Mouse (Mus musculus) limb, embryonic 12.5 days (tissue): ENCODE data around the gene Ppp1r3c. TPM values are rescaled to one million over a fixed set of nuclear protein-coding genes. Genes with fewer than 3 reads are reported as not detected.

Experiments used
- polyA plus RNA-seq: library from polyadenylated mRNA; unstranded; fragments of >200 nt; fragmentation: Nextera tagmentation; extraction: Ambion mirVana; gene quantifications from 2 replicates; pipeline ENCODE4 v1.2.1, GENCODE M21; 2016

The Ppp1r3c gene
- polyA plus RNA-seq, 1 experiment from 2014 or later, result 4.0 TPM

Other genes starting within 250 kb of the Ppp1r3c start
- 1.9 and 2.3 TPM in 2 replicates for gene Hectd2, start 182.0 kb downstream of the Ppp1r3c start, polyA plus RNA-seq
- gene Tnks2, start 97.6 kb upstream of the Ppp1r3c start, polyA plus RNA-seq, result 77.0 and 93.1 TPM in 2 replicates
- 8.6 and 9.1 TPM in 2 replicates for gene Fgfbp3, start 183.0 kb upstream of the Ppp1r3c start, polyA plus RNA-seq
- gene Btaf1, start 189.4 kb upstream of the Ppp1r3c start, polyA plus RNA-seq, result 16.1 and 17.4 TPM in 2 replicates